Mouse (Mus musculus) CH12.LX (cell line): ENCODE data around the gene Thegl. TPM values are rescaled to one million over a fixed set of nuclear protein-coding genes. Genes with fewer than 3 reads are reported as not detected.

Source experiments
- DNase-seq: peaks from one replicate; pipeline ENCODE4 v3.0.0-alpha.2; 2013; ENCODE audit errors: extremely low read depth
- H3K27ac ChIP-seq: 2 replicates; pipeline ENCODE4 v1.5.1; 2012; ENCODE audit warnings: low read depth, mild to moderate bottlenecking, control low read depth, moderate library complexity; ENCODE audit not compliant: insufficient read depth
- H3K27me3 ChIP-seq: replicated peaks from 2 replicates; pipeline ENCODE3; 2012; ENCODE audit warnings: inconsistent platforms
- H3K36me3 ChIP-seq, 2 experiments: replicated peaks in 1 of 2; 2 replicates each; pipeline versions ENCODE3 to v1.6.1; 2012; ENCODE audit warnings: inconsistent platforms in 1 of 2, low read length in 1 of 2, mild to moderate bottlenecking in 1 of 2, mixed read lengths in 1 of 2, moderate library complexity in 1 of 2; ENCODE audit not compliant: control insufficient read depth in 1 of 2, insufficient read depth in 1 of 2
- H3K4me1 ChIP-seq, 2 experiments: 2 replicates each; pipeline ENCODE4 v1.6.1; 2012; ENCODE audit warnings: inconsistent platforms in 1 of 2, moderate library complexity in 1 of 2; ENCODE audit not compliant: insufficient read depth in 2 of 2, control insufficient read depth in 1 of 2
- H3K4me2 ChIP-seq: 2 replicates; pipeline ENCODE4 v1.6.1; 2012; ENCODE audit warnings: low read depth, mild to moderate bottlenecking, control low read depth; ENCODE audit not compliant: poor library complexity, insufficient read depth, severe bottlenecking
- H3K4me3 ChIP-seq, 3 experiments: fragments of 150-350 bp in 1 of 3; sonication (generic) in 1 of 3; replicated peaks in 1 of 3; 2 replicates each; pipeline versions ENCODE3 to v1.5.1; 2011 to 2012; ENCODE audit warnings: low read depth in 2 of 3, low read length in 2 of 3, mild to moderate bottlenecking in 2 of 3, moderate library complexity in 2 of 3, control low read depth in 1 of 3, improper control_type of control experiment in 1 of 3, inconsistent platforms in 1 of 3, mixed read lengths in 1 of 3; ENCODE audit not compliant: poor library complexity in 1 of 3
- H3K79me2 ChIP-seq: replicated peaks from 2 replicates; pipeline ENCODE4 v1.6.1; 2012; ENCODE audit warnings: mild to moderate bottlenecking, moderate library complexity; ENCODE audit not compliant: control insufficient read depth, poor library complexity, insufficient read depth, severe bottlenecking; ENCODE audit errors: extremely low read depth
- H3K9ac ChIP-seq: 2 replicates; pipeline ENCODE4 v1.6.1; 2012; ENCODE audit warnings: low read depth, mild to moderate bottlenecking, control low read depth, moderate library complexity; ENCODE audit not compliant: insufficient read depth
- H3K9me3 ChIP-seq: replicated peaks from 2 replicates; pipeline ENCODE3; 2012; ENCODE audit warnings: low read length, inconsistent platforms, mixed read lengths
- BHLHE40 ChIP-seq: IDR thresholded peaks from 2 replicates; pipeline ENCODE4 v1.6.1; 2011; ENCODE audit warnings: mild to moderate bottlenecking, low read depth, low read length, improper control_type of control experiment
- CHD2 ChIP-seq: IDR thresholded peaks from 2 replicates; pipeline ENCODE4 v1.6.1; 2011; ENCODE audit warnings: low read length, improper control_type of control experiment
- CTCF ChIP-seq, 2 experiments: IDR thresholded peaks in 1 of 2; conservative IDR thresholded peaks in 1 of 2; 2 replicates each; pipeline ENCODE4 v1.5.1; 2011 to 2012; ENCODE audit warnings: low read depth in 2 of 2, low read length in 2 of 2, improper control_type of control experiment in 1 of 2, inconsistent platforms in 1 of 2, mild to moderate bottlenecking in 1 of 2, moderate library complexity in 1 of 2
- ELF1 ChIP-seq: IDR thresholded peaks from 2 replicates; pipeline ENCODE4 v1.6.1; 2014; ENCODE audit warnings: low read depth, mild to moderate bottlenecking, inconsistent platforms, low read length, improper control_type of control experiment
- EP300 ChIP-seq: IDR thresholded peaks from 2 replicates; pipeline ENCODE4 v1.6.1; 2011; ENCODE audit warnings: low read length, improper control_type of control experiment
- ETS1 ChIP-seq: conservative IDR thresholded peaks from 2 replicates; pipeline ENCODE4 v1.6.1; 2012; ENCODE audit warnings: low read depth, mild to moderate bottlenecking, inconsistent platforms, low read length, improper control_type of control experiment, moderate library complexity
- IRF4 ChIP-seq: IDR thresholded peaks from 2 replicates; pipeline ENCODE4 v1.6.1; 2014; ENCODE audit warnings: low read depth, mild to moderate bottlenecking, inconsistent platforms, low read length, improper control_type of control experiment
- JUN ChIP-seq: IDR thresholded peaks from 2 replicates; pipeline ENCODE4 v1.6.1; 2011; ENCODE audit warnings: low read depth, mild to moderate bottlenecking, low read length, improper control_type of control experiment, moderate library complexity; ENCODE audit not compliant: insufficient read depth
- JUND ChIP-seq: conservative IDR thresholded peaks from 2 replicates; pipeline ENCODE4 v1.6.1; 2011; ENCODE audit warnings: low read depth, low read length, improper control_type of control experiment
- KAT2A ChIP-seq: IDR thresholded peaks from 2 replicates; pipeline ENCODE4 v1.6.1; 2012; ENCODE audit warnings: low read length, improper control_type of control experiment, inconsistent platforms; ENCODE audit not compliant: insufficient replicate concordance
- MAFK ChIP-seq: IDR thresholded peaks from 2 replicates; pipeline ENCODE4 v1.6.1; 2011; ENCODE audit warnings: low read length, improper control_type of control experiment; ENCODE audit not compliant: insufficient replicate concordance
- MAX ChIP-seq: IDR thresholded peaks from 2 replicates; pipeline ENCODE4 v1.6.1; 2011; ENCODE audit warnings: low read length, improper control_type of control experiment
- MAZ ChIP-seq: IDR thresholded peaks from 2 replicates; pipeline ENCODE4 v1.6.1; 2012; ENCODE audit warnings: low read depth, mild to moderate bottlenecking, inconsistent platforms, low read length, improper control_type of control experiment, moderate library complexity
- MEF2A ChIP-seq: IDR thresholded peaks from 2 replicates; pipeline ENCODE4 v1.6.1; 2014; ENCODE audit warnings: low read depth, mild to moderate bottlenecking, inconsistent platforms, low read length, improper control_type of control experiment, borderline replicate concordance
- MYC ChIP-seq: IDR thresholded peaks from 2 replicates; pipeline ENCODE4 v1.6.1; 2011; ENCODE audit warnings: low read depth, mild to moderate bottlenecking, improper control_type of control experiment, low read length
- NELFE ChIP-seq: IDR thresholded peaks from 2 replicates; pipeline ENCODE4 v1.6.1; 2011; ENCODE audit warnings: low read depth, low read length, improper control_type of control experiment
- PAX5 ChIP-seq: IDR thresholded peaks from 2 replicates; pipeline ENCODE4 v1.6.1; 2012; ENCODE audit warnings: low read length, inconsistent platforms, mixed read lengths
- POLR2A ChIP-seq: IDR thresholded peaks from 2 replicates; pipeline ENCODE4 v1.6.1; 2011; ENCODE audit warnings: low read depth, mild to moderate bottlenecking, improper control_type of control experiment, low read length
- RCOR1 ChIP-seq: conservative IDR thresholded peaks from 2 replicates; pipeline ENCODE4 v1.6.1; 2012; ENCODE audit warnings: low read depth, mild to moderate bottlenecking, inconsistent platforms, low read length, improper control_type of control experiment
- SIN3A ChIP-seq: IDR thresholded peaks from 2 replicates; pipeline ENCODE4 v1.6.1; 2012; ENCODE audit warnings: low read length, improper control_type of control experiment, inconsistent platforms
- SMC3 ChIP-seq: IDR thresholded peaks from 2 replicates; pipeline ENCODE4 v1.6.1; 2011; ENCODE audit warnings: low read depth, low read length, improper control_type of control experiment
- TBP ChIP-seq: conservative IDR thresholded peaks from 2 replicates; pipeline ENCODE4 v1.6.1; 2011; ENCODE audit warnings: low read depth, low read length, improper control_type of control experiment
- TCF12 ChIP-seq: IDR thresholded peaks from 2 replicates; pipeline ENCODE4 v1.6.1; 2014; ENCODE audit warnings: low read depth, mild to moderate bottlenecking, inconsistent platforms, low read length, improper control_type of control experiment
- USF1 ChIP-seq: IDR thresholded peaks from 2 replicates; pipeline ENCODE4 v1.6.1; 2014; ENCODE audit warnings: low read depth, mild to moderate bottlenecking, inconsistent platforms, low read length, improper control_type of control experiment
- USF2 ChIP-seq: conservative IDR thresholded peaks from 2 replicates; pipeline ENCODE4 v1.6.1; 2011; ENCODE audit warnings: low read depth, low read length, improper control_type of control experiment
- ZKSCAN1 ChIP-seq: IDR thresholded peaks from 2 replicates; pipeline ENCODE4 v1.6.1; 2012; ENCODE audit warnings: low read depth, inconsistent platforms, low read length, improper control_type of control experiment, borderline replicate concordance
- dilution Hi-C: fragments of 300-500 bp; cut with MboI; formaldehyde crosslinking; loops from 2 replicates; pipeline ENCODE4 v1.14.3; 2020; ENCODE audit warnings: low sequenced_read_pairs; ENCODE audit not compliant: extremely low pct_unique_long_range_greater_than_20kb, extremely low pct_ligation_motif_present
- in situ Hi-C: fragments of 300-500 bp; cut with MboI; formaldehyde crosslinking; loops from 3 replicates; pipeline ENCODE4 v1.14.3; 2019; ENCODE audit warnings: low sequenced_read_pairs, low pct_ligation_motif_present, low pct_unique_long_range_greater_than_20kb, mixed read lengths
- polyA plus RNA-seq: library from polyadenylated mRNA; unstranded; fragments of >175 nt; gene quantifications from 2 replicates; pipeline ENCODE4 v1.2.1, GENCODE M21; 2012; ENCODE audit warnings: low read depth; ENCODE audit not compliant: insufficient read length
- total RNA-seq, 2 experiments: library from RNA; depleted of rRNA; stranded (reverse); fragments of 300-350 nt in 1 of 2; fragments of >200 nt in 1 of 2; gene quantifications; 2 replicates each; pipeline ENCODE4 v1.2.3; 2012 to 2014

The Thegl gene
- total and polyA plus RNA-seq, 3 experiments: not detected

GRCm38 (mm10) chr5:77056881-77057440 lies 41.1 kb downstream of the Thegl start:
- H3K9me3 ChIP-seq: no peaks in the 10 kb centered on the region
- no peaks in the 10 kb centered on the region for H3K79me2 ChIP-seq
- no peak overlapping the region for H3K9ac ChIP-seq
- no peak for DNase-seq
- no peak overlapping the region for H3K4me2 ChIP-seq
- in situ Hi-C loops: no loop called here
- H3K4me3 ChIP-seq: no peak overlapping the region
- dilution Hi-C loops: no loop called here
- H3K36me3 ChIP-seq: no peaks in the 10 kb centered on the region
- no peaks in the 10 kb centered on the region for H3K4me1 ChIP-seq
- H3K27me3 ChIP-seq: no peaks in the 10 kb centered on the region
- no peak for TF ChIP-seq PAX5
- no peak for TF ChIP-seq RCOR1
- TF ChIP-seq BHLHE40: no peak
- no peak for TF ChIP-seq CHD2
- no peak for TF ChIP-seq MEF2A
- TF ChIP-seq ZKSCAN1: no peak
- TF ChIP-seq USF2: no peak
- H3K27ac ChIP-seq: no peak overlapping the region

GRCm38 (mm10) chr5:77060363-77060762 lies 44.5 kb downstream of the Thegl start:
- no peak overlapping the region for H3K4me2 ChIP-seq
- in situ Hi-C loops: no loop called here
- no peak for TF ChIP-seq SIN3A

GRCm38 (mm10) chr5:77061372-77062038 lies 45.7 kb downstream of the Thegl start:
- Histone ChIP-seq H3K9me3 (no peaks in the 10 kb centered on the region), H3K4me1 (no peaks in the 10 kb centered on the region), H3K79me2 (no peaks in the 10 kb centered on the region), H3K36me3 (no peaks in the 10 kb centered on the region), H3K9ac (no peak overlapping the region), H3K4me2 (peak overlapping the region; percentile 19; the same call in 1 of the 2 replicates), H3K27ac (no peak overlapping the region), H3K27me3 (no peaks in the 10 kb centered on the region), H3K4me3 (peak overlapping the region; percentile 28 to 50 (median 36))
- DNase-seq: peak; percentile 58
- dilution Hi-C loops: no loop called here
- in situ Hi-C loops: no loop called here
- TF ChIP-seq MYC (no peak), JUN (no peak), CTCF (conservative IDR thresholded peaks at IDR 0.05 in 1 of 2, IDR thresholded peaks at IDR 0.05 in 1 of 2; ENCODE audit: low read depth in 2 of 2, low read length in 2 of 2) (peak; percentile 80 to 93), MAX (no peak), ETS1 (no peak), TCF12 (no peak), KAT2A (no peak), RCOR1 (no peak), SMC3 (peak; percentile 74), MAFK (no peak), USF1 (no peak), ELF1 (no peak), TBP (no peak), MAZ (no peak), JUND (no peak), IRF4 (peak; percentile 21; the same call in 1 of the 2 replicates), PAX5 (no peak), EP300 (no peak), NELFE (no peak), POLR2A (no peak), BHLHE40 (no peak)

More at GRCm38 (mm10) chr5:77060363-77060762, 44.5 kb downstream of the Thegl start:
- Histone ChIP-seq H3K27ac (no peak overlapping the region), H3K9ac (no peak overlapping the region), H3K79me2 (no peaks in the 10 kb centered on the region), H3K27me3 (no peaks in the 10 kb centered on the region), H3K36me3 (no peaks in the 10 kb centered on the region), H3K9me3 (no peaks in the 10 kb centered on the region), H3K4me1 (no peaks in the 10 kb centered on the region), H3K4me3 (no peak overlapping the region)
- dilution Hi-C loops: no loop called here
- DNase-seq: no peak
